Mouse (Mus musculus) heart, adult 2 months (tissue): ENCODE data around the gene Fndc3b.

Experiments used
- CTCF ChIP-seq: fragments of 200-600 bp; IDR thresholded peaks from 2 replicates; pipeline ENCODE4 v1.8.1; 2022; ENCODE audit warnings: antibody characterized with exemption, mild to moderate bottlenecking, moderate library complexity
- EP300 ChIP-seq: fragments of 200-500 bp; IDR thresholded peaks from 2 replicates; pipeline ENCODE4 v1.6.1; 2011; ENCODE audit warnings: low read depth, low read length, control low read depth; ENCODE audit not compliant: insufficient read depth
- POLR2A ChIP-seq: fragments of 200-500 bp; IDR thresholded peaks from 2 replicates; pipeline ENCODE4 v1.6.1; 2011; ENCODE audit warnings: mild to moderate bottlenecking, low read depth, low read length, control low read depth; ENCODE audit not compliant: insufficient read depth

DNA sequence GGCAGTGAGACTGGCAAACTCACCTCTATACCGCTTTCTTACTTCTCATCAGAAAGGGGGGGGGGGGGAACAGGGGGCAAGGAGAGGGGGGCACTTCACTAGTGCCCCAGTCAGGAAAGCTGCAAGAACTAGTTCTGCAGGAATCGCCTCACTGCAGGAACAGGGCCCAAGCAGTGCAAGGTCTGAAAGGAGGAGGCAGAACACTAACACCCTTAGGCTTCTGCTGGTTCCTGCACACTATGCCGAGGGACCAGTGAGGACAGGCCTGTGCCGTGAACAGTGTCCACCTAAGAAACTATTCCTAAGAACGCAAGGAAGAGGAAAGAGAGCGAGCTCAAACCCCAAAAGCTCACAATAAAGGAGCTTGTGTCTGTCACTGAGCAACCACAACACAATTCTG lies 26.0 kb downstream of the Fndc3b start:
- no peak for TF ChIP-seq CTCF
- no peak for TF ChIP-seq EP300
- TF ChIP-seq POLR2A: no peak
